Mouse (Mus musculus) neural tube, embryonic 13.5 days (tissue): ENCODE results near the gene Nrf1. TPM values are rescaled to one million over a fixed set of nuclear protein-coding genes. Genes with fewer than 3 reads are reported as not detected.

Source experiments
- ATAC-seq: fragments of 200-750 bp; cut with Nextera tagmentation; 2 replicates; pipeline ENCODE4 v1.8.0; 2017; ENCODE audit warnings: low read depth, mild to moderate bottlenecking, moderate TSS enrichment, moderate library complexity
- H3K27ac ChIP-seq: fragments of 300-500 bp; sonication (generic); replicated peaks from 2 replicates; pipeline ENCODE4 v1.5.1; 2015; ENCODE audit warnings: moderate library complexity, mild to moderate bottlenecking, inconsistent platforms
- H3K27me3 ChIP-seq: fragments of 300-500 bp; sonication (generic); 2 replicates; pipeline ENCODE4 v1.6.1; 2015; ENCODE audit warnings: mild to moderate bottlenecking, inconsistent platforms
- H3K36me3 ChIP-seq: fragments of 300-500 bp; sonication (generic); 2 replicates; pipeline ENCODE4 v1.6.1; 2015; ENCODE audit warnings: mild to moderate bottlenecking, inconsistent platforms
- H3K4me1 ChIP-seq: fragments of 300-500 bp; sonication (generic); replicated peaks from 2 replicates; pipeline ENCODE4 v1.6.1; 2015; ENCODE audit warnings: inconsistent platforms
- H3K4me2 ChIP-seq: fragments of 300-500 bp; sonication (generic); 2 replicates; pipeline ENCODE4 v1.6.1; 2015; ENCODE audit warnings: inconsistent platforms, mild to moderate bottlenecking, moderate library complexity
- H3K4me3 ChIP-seq: fragments of 300-500 bp; sonication (generic); 2 replicates; pipeline ENCODE4 v1.5.1; 2015; ENCODE audit warnings: mild to moderate bottlenecking, inconsistent platforms
- H3K9ac ChIP-seq: fragments of 300-500 bp; sonication (generic); 2 replicates; pipeline ENCODE4 v1.6.1; 2015; ENCODE audit warnings: moderate library complexity, mild to moderate bottlenecking, inconsistent platforms
- H3K9me3 ChIP-seq: fragments of 300-500 bp; sonication (generic); 2 replicates; pipeline ENCODE4 v1.6.1; 2016; ENCODE audit warnings: inconsistent platforms
- WGBS: fragments of 180-500 bp; shearing (Covaris S2); methylation state at CpG from one replicate; pipeline ENCODE4 v1.1.7; 2015; 5-methylcytosine and 5-hydroxymethylcytosine counted together
- polyA plus RNA-seq: library from polyadenylated mRNA; unstranded; fragments of >200 nt; fragmentation: Nextera tagmentation; extraction: Ambion mirVana; gene quantifications from 2 replicates; pipeline ENCODE4 v1.2.1, GENCODE M21; 2015

Nrf1 gene
- polyA plus RNA-seq, 1 experiment from 2014 or later = 40.9 TPM

DNA sequence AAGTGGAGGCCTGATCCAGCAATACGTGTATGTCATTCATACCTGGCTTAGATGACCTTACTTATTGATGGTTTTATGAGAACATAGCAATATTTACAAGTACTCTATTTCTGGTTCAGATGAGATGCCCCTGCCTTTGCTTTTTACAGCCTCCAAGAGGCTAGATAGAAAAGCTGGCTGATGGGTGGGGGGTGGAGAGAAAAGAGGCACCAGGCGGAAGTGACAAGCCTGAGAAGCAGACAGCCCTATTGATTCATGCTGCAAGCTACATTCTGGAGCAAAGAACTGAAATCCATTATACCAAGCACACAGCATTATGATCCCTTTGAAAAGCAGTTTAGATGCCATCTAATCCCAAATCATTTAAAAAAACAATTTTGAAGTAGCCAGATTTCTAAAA lies 37.6 kb downstream of the Nrf1 start:
- Histone ChIP-seq H3K4me2 (no peak overlapping the region), H3K4me1 (peaks cover 10% of the 10 kb centered on the region), H3K27me3 (no peaks in the 10 kb centered on the region), H3K36me3 (peaks cover 10% of the 10 kb centered on the region), H3K4me3 (no peak overlapping the region), H3K9me3 (no peaks in the 10 kb centered on the region), H3K9ac (no peak overlapping the region), H3K27ac (0 out of 2 replicates have a peak overlapping the region, but pooled peaks have one; percentile 6)
- ATAC-seq = no peak
- WGBS = 47% methylated on average over 2 of the region's 2 CpGs

DNA sequence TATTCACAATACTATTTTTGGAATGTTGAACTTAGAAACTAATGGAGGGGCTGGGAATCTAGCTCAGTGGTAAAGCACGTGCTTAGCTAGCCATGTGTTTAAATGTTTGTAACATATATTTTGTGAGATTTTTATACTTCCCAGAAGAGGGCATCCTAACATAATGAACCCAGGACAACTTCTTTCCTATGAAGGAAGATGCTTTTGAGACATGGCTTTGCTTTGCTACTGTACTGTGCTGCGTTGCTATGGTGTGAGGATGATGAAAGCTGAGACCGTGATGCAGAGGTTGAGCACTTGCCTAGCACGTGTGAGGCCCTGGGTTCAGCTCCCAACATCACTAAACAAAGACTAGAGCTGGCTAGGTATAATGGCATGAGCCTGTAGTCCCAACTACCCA lies 43.4 kb downstream of the Nrf1 start:
- no peaks in the 10 kb centered on the region for H3K9me3 ChIP-seq
- no peak for ATAC-seq
- WGBS = 81% methylated on average over 4 of the region's 4 CpGs
- H3K36me3 ChIP-seq = peaks cover 44% of the 10 kb centered on the region
- H3K27ac ChIP-seq = no peak overlapping the region
- no peak overlapping the region for H3K4me3 ChIP-seq
- H3K27me3 ChIP-seq = no peaks in the 10 kb centered on the region
- no peak overlapping the region for H3K9ac ChIP-seq
- no peak overlapping the region for H3K4me2 ChIP-seq
- no peaks in the 10 kb centered on the region; the same call in 1 of the 2 replicates for H3K4me1 ChIP-seq

DNA sequence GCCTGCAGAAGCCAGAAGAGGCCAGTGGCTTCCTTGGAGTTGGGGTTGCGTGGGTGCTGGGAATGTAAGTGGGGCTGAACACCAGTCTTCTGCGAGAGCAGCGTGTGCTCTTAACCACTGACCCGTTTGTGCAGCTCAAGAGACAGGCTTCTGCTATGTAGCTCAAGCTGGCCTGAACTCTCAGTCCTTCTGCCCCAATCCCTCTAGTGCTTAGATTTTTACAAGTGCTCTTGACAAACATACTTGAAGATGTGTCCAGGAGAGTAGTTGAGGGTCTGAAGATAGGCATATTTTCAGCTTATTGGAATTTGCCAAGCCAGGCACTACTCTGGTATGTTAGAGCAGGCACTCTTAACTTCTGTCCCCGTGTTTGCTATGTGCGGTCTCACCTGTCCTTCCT lies 45.0 kb downstream of the Nrf1 start:
- no peak overlapping the region for H3K4me3 ChIP-seq
- H3K4me1 ChIP-seq = no peaks in the 10 kb centered on the region; the same call in 1 of the 2 replicates
- H3K27me3 ChIP-seq = no peaks in the 10 kb centered on the region
- ATAC-seq = no peak
- no peak overlapping the region for H3K27ac ChIP-seq
- H3K4me2 ChIP-seq = no peak overlapping the region
- no peaks in the 10 kb centered on the region for H3K9me3 ChIP-seq
- WGBS = 97% methylated on average over 6 of the region's 6 CpGs
- H3K9ac ChIP-seq = no peak overlapping the region
- H3K36me3 ChIP-seq = peaks cover 57% of the 10 kb centered on the region

DNA sequence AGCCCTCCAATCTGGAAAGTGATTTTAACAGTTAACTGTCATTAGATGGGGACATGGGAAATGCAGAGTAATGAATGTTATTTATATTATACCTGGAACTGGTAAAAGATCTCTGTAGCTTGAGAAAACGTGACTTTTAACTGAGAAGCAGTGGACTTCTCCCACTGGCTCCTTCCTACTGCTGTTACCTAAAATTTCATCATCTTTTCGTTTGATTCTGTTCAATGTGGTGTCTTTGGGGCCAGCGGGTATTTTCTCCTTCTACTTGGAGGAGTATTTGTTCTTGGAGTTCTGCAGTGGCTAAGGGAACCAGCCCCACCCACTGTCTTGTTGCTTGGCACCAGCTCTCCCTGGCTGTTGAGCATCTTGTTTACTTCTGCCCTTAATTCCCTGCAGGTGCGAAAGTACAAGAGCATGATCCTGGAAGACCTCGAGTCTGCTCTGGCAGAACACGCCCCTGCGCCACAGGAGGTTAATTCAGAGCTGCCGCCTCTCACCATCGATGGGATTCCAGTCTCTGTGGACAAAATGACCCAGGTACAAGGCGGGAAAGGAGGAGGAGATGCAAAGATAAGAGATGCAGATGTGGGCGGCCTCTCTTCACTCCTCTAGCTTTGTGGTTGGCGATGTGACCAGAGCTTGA lies 54.1 kb downstream of the Nrf1 start:
- no peak for ATAC-seq
- Histone ChIP-seq H3K4me2 (no peak overlapping the region), H3K27ac (no peak overlapping the region), H3K4me3 (no peak overlapping the region), H3K36me3 (peaks cover 75% of the 10 kb centered on the region), H3K4me1 (no peaks in the 10 kb centered on the region), H3K9me3 (no peaks in the 10 kb centered on the region), H3K27me3 (no peaks in the 10 kb centered on the region), H3K9ac (no peak overlapping the region)
- WGBS = 83% methylated on average over 12 of the region's 12 CpGs

DNA sequence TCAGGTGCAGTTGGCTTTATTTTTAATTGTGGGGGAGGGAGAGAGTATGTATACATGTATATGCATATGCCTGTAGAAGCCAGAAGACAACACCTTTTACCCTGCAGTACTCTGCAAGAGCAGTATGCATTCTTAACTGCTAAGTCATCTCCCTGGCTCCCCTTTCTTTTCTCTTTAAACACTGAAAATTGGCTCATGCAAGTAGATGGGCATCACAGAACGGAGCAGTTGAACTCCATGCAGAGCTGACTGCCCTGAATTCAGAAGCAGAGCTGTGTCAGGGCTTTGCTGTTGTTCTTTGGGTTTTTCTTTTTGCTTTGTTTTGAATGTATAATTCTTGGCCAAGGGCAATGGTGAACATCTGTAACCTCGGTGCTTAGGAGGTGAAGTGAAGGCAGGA lies 58.3 kb downstream of the Nrf1 start:
- Histone ChIP-seq H3K36me3 (peaks cover 68% of the 10 kb centered on the region), H3K27me3 (no peaks in the 10 kb centered on the region), H3K4me3 (no peak overlapping the region), H3K9me3 (no peaks in the 10 kb centered on the region), H3K27ac (no peak overlapping the region), H3K4me1 (no peaks in the 10 kb centered on the region), H3K4me2 (no peak overlapping the region), H3K9ac (no peak overlapping the region)
- WGBS = 95% methylated on average over 2 of the region's 2 CpGs
- no peak for ATAC-seq

DNA sequence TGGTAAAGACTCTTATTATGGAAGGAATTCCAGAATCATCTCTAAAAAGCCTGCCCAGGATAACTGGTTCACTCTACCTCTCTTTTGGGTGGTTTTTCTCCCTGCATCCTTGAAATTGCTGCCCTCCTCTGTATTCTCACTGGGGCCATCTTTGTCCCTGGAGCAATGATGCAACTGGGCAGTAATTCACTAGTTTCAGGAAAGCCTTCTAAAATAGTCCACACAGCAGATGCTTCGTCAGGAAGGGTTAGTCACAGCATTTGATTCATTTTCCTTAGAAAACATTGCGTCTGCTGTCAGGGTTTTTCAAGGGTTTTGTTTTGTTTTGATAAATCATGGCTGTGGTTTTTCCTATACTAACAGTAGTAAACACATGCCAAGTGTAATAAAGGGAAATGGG lies 59.7 kb downstream of the Nrf1 start:
- no peaks in the 10 kb centered on the region for H3K27me3 ChIP-seq
- H3K9me3 ChIP-seq = no peaks in the 10 kb centered on the region
- ATAC-seq = no peak
- H3K4me1 ChIP-seq = no peaks in the 10 kb centered on the region
- WGBS = 64% methylated on average over 2 of the region's 2 CpGs
- peaks cover 66% of the 10 kb centered on the region for H3K36me3 ChIP-seq
- no peak overlapping the region for H3K27ac ChIP-seq
- no peak overlapping the region for H3K4me3 ChIP-seq
- no peak overlapping the region for H3K4me2 ChIP-seq
- H3K9ac ChIP-seq = no peak overlapping the region

DNA sequence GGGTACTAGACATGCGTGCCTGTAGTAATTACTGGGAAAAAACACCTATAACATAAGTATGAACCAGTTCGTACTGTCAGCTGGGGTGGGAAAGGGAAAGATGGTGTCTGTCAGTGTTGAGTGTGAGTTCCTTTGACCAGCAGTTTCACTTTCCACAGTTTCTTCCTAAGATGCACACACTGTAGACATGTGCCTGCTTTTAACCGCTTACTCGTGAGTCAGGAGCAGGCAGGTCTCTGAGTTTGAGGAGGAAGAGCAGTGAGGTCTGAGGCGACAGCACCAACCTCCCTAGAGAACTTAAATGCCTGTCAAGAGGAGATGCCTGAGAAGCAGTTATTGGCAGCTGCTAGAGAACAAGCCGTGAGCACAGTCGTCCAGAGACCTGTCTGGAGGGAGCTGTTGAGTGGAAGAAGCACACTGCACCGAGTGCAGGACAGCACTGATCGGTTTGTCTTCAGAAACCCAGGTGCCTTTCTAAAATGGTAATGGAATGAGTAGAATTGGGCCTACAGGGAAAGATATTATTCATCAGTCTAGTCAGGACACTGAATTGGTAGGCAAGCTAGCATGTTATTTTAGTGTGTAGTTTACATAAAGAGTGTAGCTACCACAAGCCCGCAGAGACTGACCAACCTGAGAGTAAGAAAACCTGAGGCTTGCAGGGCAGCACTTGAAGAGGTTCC lies 62.2 kb downstream of the Nrf1 start:
- no peak for ATAC-seq
- Histone ChIP-seq H3K9ac (no peak overlapping the region), H3K36me3 (peaks cover 63% of the 10 kb centered on the region), H3K27me3 (no peaks in the 10 kb centered on the region), H3K4me3 (no peak overlapping the region), H3K4me1 (no peaks in the 10 kb centered on the region), H3K27ac (no peak overlapping the region), H3K4me2 (no peak overlapping the region), H3K9me3 (no peaks in the 10 kb centered on the region)
- 94% methylated on average over 10 of the region's 10 CpGs for WGBS

DNA sequence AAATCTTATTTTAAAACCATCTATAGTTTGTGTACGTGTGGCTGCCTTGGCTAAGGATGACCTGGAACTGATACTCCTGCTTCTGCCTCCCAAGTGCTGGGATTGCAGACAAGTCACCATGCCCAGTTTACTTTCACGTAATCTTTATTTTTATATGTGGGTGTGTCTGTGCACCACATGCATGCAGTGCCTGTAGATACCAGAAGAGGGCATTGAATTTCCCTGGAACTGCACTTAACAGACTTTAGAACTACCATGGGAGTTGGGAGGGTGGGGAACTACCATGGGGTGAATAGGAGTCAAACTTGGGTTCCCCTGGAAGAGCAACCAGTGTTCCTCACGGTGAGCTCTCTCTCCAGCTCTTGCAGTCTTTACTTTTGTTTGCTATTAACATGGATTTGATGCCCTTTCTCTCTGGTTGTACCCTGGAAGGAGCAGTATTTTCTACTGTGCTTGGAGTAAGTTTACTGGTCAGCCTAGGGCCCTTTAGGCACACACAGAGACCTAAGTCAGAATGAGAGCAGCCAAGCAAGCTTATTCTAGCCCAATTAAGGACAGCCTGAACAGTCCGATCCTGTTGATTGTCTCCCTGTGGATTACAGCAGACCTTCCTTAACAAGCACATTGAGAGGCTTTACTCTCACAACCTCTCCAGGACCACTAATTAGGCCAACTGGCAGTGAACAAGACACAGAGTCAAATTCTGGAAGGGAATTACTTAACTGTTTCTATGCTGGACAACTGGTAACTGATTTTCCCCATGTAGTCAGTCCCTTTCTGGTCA lies 64.8 kb downstream of the Nrf1 start:
- Histone ChIP-seq H3K4me1 (no peaks in the 10 kb centered on the region), H3K27ac (no peak overlapping the region), H3K9me3 (no peaks in the 10 kb centered on the region), H3K27me3 (no peaks in the 10 kb centered on the region), H3K9ac (no peak overlapping the region), H3K4me3 (no peak overlapping the region), H3K4me2 (no peak overlapping the region), H3K36me3 (peaks cover 71% of the 10 kb centered on the region)
- WGBS = 94% methylated on average over 4 of the region's 4 CpGs
- ATAC-seq = no peak

DNA sequence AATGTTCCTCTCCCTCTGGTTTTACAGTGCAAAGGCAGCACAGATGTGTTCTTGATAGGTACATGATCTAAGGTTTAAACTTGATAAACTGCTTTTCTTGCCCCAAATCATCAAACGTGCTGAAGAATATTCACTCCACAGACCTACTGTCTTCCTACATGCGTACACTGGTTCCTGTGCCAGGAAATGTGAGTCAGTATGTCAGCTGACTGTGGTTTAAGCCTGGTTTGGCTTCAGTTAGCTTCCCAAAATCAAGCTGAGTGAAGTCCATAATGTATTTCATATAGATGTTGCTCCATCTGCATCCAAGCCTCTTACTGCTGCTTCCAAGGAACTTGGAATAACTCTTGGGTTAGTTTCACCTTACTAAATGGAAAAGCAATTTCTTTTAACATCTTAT lies 66.3 kb downstream of the Nrf1 start:
- H3K9me3 ChIP-seq = no peaks in the 10 kb centered on the region
- WGBS = 93% methylated on average over 2 of the region's 2 CpGs
- ATAC-seq = no peak

DNA sequence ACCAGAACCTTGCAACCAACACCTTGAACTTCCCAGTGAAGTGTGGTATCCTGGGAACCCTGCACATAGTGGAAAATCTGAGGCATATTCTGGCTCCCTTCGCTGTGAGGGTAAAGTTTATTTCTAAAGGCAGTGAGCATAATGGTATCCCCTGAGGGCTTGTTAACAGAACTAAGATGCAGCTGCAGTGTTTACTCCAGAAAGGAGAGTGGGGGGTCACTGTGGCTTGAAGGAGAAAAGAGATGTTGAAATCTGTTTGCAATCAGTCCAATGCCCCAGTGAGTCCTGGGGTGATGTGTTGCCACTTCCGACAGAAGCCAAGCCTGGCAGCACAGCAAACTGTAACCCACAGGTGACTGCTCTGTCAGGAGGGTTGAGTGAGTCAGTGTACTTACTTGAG lies 73.4 kb downstream of the Nrf1 start:
- 80% methylated on average over 2 of the region's 2 CpGs for WGBS
- H3K36me3 ChIP-seq = peaks cover 77% of the 10 kb centered on the region
- ATAC-seq = no peak
- no peaks in the 10 kb centered on the region for H3K4me1 ChIP-seq
- no peaks in the 10 kb centered on the region for H3K27me3 ChIP-seq
- H3K9ac ChIP-seq = no peak overlapping the region
- H3K4me2 ChIP-seq = no peak overlapping the region
- no peak overlapping the region for H3K27ac ChIP-seq
- no peaks in the 10 kb centered on the region for H3K9me3 ChIP-seq
- H3K4me3 ChIP-seq = no peak overlapping the region

More for the DNA sequence above, 66.3 kb downstream of the Nrf1 start:
- H3K4me1 ChIP-seq = no peaks in the 10 kb centered on the region
- no peak overlapping the region for H3K9ac ChIP-seq
- H3K4me3 ChIP-seq = no peak overlapping the region
- H3K4me2 ChIP-seq = no peak overlapping the region
- no peaks in the 10 kb centered on the region for H3K27me3 ChIP-seq
- H3K36me3 ChIP-seq = peaks cover 82% of the 10 kb centered on the region
- no peak overlapping the region for H3K27ac ChIP-seq

DNA sequence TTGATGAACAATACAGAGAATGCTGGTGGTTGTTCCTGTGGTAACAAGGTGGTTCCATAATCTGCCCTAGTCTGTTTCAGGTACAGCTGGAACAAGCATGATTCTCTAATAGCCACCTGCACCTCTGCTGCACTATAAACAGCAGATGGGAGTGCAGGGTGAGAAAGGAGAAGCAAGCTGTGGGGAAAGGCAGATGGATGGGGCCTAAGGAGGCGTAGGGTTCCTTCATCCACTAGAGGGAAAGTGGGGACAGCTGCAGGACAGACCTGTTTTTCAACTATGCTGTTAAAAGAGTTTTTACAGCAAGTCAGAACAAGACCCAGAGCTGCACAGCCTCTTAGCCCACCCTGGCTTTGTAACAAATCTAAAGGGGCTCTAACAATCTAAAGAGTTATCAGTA lies 73.8 kb downstream of the Nrf1 start:
- Histone ChIP-seq H3K9ac (no peak overlapping the region), H3K4me3 (no peak overlapping the region), H3K4me1 (no peaks in the 10 kb centered on the region), H3K4me2 (no peak overlapping the region), H3K27me3 (no peaks in the 10 kb centered on the region), H3K9me3 (no peaks in the 10 kb centered on the region), H3K36me3 (peaks cover 76% of the 10 kb centered on the region), H3K27ac (no peak overlapping the region)
- no peak for ATAC-seq
- 94% methylated on average over 1 of the region's 1 CpGs for WGBS

DNA sequence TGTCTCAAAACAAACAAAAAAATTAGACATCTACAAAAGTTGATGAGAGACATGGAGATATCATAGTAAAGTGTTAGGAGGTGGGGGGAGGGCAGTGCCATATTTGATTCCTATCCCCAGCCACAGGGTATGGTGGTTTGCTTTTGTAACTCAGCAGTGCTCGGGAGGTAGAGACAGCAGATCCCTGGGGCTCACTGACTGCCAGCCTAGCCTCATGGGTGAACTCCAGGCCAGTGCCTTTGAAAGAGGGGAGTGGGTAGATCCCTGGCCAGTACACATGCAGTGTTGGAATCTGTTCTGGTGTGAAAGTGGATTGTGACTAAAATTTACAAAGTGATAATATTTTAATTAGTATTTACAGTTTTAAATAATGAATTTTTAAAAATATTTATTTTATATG lies 75.6 kb downstream of the Nrf1 start:
- H3K9me3 ChIP-seq = no peaks in the 10 kb centered on the region
- H3K9ac ChIP-seq = no peak overlapping the region
- H3K36me3 ChIP-seq = peaks cover 77% of the 10 kb centered on the region
- 56% methylated on average over 1 of the region's 1 CpGs for WGBS
- H3K4me2 ChIP-seq = no peak overlapping the region
- H3K4me3 ChIP-seq = no peak overlapping the region
- no peak overlapping the region for H3K27ac ChIP-seq
- no peaks in the 10 kb centered on the region for H3K27me3 ChIP-seq
- ATAC-seq = no peak
- H3K4me1 ChIP-seq = no peaks in the 10 kb centered on the region
